Mouse (Mus musculus) testis, adult 2 months (tissue): ENCODE data around the gene Yif1b. TPM values are rescaled to one million over a fixed set of nuclear protein-coding genes. Genes with fewer than 3 reads are reported as not detected.

Experiments used
- H3K27ac ChIP-seq: fragments of 200-500 bp; 2 replicates; pipeline ENCODE4 v1.5.1; 2012; ENCODE audit warnings: low read depth, low read length; ENCODE audit not compliant: control insufficient read depth, insufficient read depth
- H3K27me3 ChIP-seq: fragments of 200-500 bp; 2 replicates; pipeline ENCODE4 v1.6.1; 2012; ENCODE audit warnings: mild to moderate bottlenecking, low read length, moderate library complexity; ENCODE audit not compliant: control insufficient read depth, insufficient read depth
- H3K36me3 ChIP-seq: fragments of 200-500 bp; 2 replicates; pipeline ENCODE4 v1.6.1; 2012; ENCODE audit warnings: mild to moderate bottlenecking, low read length; ENCODE audit not compliant: control insufficient read depth, insufficient read depth
- H3K4me1 ChIP-seq: fragments of 200-500 bp; 2 replicates; pipeline ENCODE4 v1.6.1; 2012; ENCODE audit warnings: low read length; ENCODE audit not compliant: control insufficient read depth, insufficient read depth
- H3K4me3 ChIP-seq: fragments of 200-500 bp; 2 replicates; pipeline ENCODE4 v1.5.1; 2012; ENCODE audit warnings: low read depth, mild to moderate bottlenecking, low read length, moderate library complexity, mixed read lengths; ENCODE audit not compliant: control insufficient read depth
- CTCF ChIP-seq: fragments of 200-500 bp; IDR thresholded peaks from 2 replicates; pipeline ENCODE4 v1.5.1; 2012; ENCODE audit warnings: low read depth, mild to moderate bottlenecking, inconsistent platforms, low read length, moderate library complexity; ENCODE audit not compliant: control insufficient read depth, insufficient read depth, insufficient replicate concordance
- POLR2A ChIP-seq: fragments of 200-500 bp; IDR thresholded peaks from 2 replicates; pipeline ENCODE4 v1.6.1; 2012; ENCODE audit warnings: low read depth, mild to moderate bottlenecking, inconsistent platforms, low read length, moderate library complexity; ENCODE audit not compliant: control insufficient read depth
- polyA plus RNA-seq: library from polyadenylated mRNA; depleted of rRNA; stranded (reverse); fragments of >200 nt; gene quantifications from 2 replicates; pipeline ENCODE4 v1.2.3, GENCODE M21; 2012

Yif1b gene
- polyA plus RNA-seq, 1 experiment = 321 TPM

GRCm38 (mm10) chr7:29213675-29214082 is 24.4 kb upstream of the Yif1b start, which contains the start of gene Catsperg1:
Gene Catsperg1 (minus strand): TSS chr7:29214035.
- peak within 1 kb of the TSS; percentile 93 for H3K4me3 ChIP-seq
- peak within 1 kb of the TSS; percentile 96 for H3K27ac ChIP-seq
- TF ChIP-seq CTCF (no peak), POLR2A (no peak; the same call in 1 of the 2 replicates)
- peaks cover 17% of the 10 kb centered on the region for H3K4me1 ChIP-seq
- no peaks in the 10 kb centered on the region for H3K27me3 ChIP-seq
- no peaks in the 10 kb centered on the region for H3K36me3 ChIP-seq

- peak overlapping the region; percentile 93 for H3K4me3 ChIP-seq
- H3K36me3 ChIP-seq = no peaks in the 10 kb centered on the region
- H3K27me3 ChIP-seq = no peaks in the 10 kb centered on the region
- peaks cover 17% of the 10 kb centered on the region for H3K4me1 ChIP-seq
- H3K27ac ChIP-seq = peak overlapping the region; percentile 88
- TF ChIP-seq POLR2A (no peak), CTCF (no peak)
These were observed 23.9 kb upstream of the Yif1b start for GRCm38 (mm10) chr7:29214236-29214635.

GRCm38 (mm10) chr7:29214846-29215245 is 23.3 kb upstream of the Yif1b start:
- H3K27me3 ChIP-seq = no peaks in the 10 kb centered on the region
- H3K4me3 ChIP-seq = peak overlapping the region; percentile 93
- no peaks in the 10 kb centered on the region for H3K36me3 ChIP-seq
- no peak for TF ChIP-seq CTCF
- peak; percentile 28; the same call in 1 of the 2 replicates for TF ChIP-seq POLR2A
- peak overlapping the region; percentile 84 for H3K27ac ChIP-seq
- H3K4me1 ChIP-seq = peaks cover 17% of the 10 kb centered on the region

DNA sequence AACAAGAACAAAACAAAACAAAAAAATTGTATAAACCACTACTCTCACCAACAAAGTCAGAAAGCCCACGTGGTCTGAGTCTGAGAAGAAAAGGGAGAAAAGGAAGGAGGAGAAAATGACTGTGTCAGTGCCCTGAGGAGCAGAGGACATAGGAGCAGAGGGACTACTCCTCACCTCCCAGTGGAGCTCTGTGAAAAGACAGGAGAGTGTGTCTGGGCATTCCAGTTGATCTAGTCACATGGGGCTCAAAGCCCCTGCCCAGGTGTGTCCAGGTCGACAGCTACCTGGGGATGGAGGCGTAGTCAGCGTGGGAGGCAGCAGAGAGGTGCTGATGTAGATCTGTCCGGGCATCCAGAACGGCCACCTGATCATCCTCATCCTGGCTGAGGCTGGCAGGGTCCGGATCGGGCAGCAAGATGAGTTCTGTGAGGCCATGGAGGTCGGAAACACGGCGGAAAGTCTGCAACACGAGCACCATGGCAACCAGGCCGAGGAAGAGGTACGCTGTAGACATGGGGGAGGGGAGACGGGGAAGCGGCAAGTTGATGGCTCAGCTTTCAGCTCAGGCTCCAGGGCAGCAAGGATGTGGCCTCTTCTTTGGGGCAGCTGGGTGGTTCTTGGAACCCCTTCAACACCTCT is 13.3 kb upstream of the Yif1b start:
- Histone ChIP-seq H3K36me3 (no peaks in the 10 kb centered on the region), H3K4me1 (peaks cover 13% of the 10 kb centered on the region), H3K27me3 (no peaks in the 10 kb centered on the region), H3K27ac (no peak overlapping the region), H3K4me3 (peak overlapping the region; percentile 13)
- no peak for TF ChIP-seq CTCF
- no peak for TF ChIP-seq POLR2A

- TF ChIP-seq POLR2A (no peak), CTCF (no peak)
- H3K4me1 ChIP-seq = peaks cover 13% of the 10 kb centered on the region
- no peaks in the 10 kb centered on the region for H3K36me3 ChIP-seq
- H3K27ac ChIP-seq = no peak overlapping the region
- H3K4me3 ChIP-seq = peak overlapping the region; percentile 13
- H3K27me3 ChIP-seq = no peaks in the 10 kb centered on the region
These were observed 12.6 kb upstream of the Yif1b start for GRCm38 (mm10) chr7:29225520-29225919.

DNA sequence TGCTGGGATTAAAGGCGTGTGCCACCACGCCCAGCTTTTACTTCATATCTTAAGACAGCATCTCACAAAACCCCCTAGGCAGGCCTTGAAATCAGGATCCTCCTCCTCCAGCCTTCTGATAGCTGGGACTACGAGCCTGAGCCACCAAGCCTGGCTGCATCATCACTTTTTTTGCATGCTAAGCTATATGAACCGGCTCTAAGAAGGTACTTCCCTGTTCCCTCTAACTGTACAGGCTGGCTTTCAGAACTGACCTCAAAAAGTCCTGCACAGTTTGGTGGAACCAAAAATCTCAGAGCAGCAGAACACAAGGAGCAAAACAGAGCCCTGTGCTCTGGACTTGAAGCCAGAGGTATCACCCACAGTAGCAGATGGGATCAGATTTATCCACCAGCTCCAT is 9.9 kb upstream of the Yif1b start:
- H3K27me3 ChIP-seq = no peaks in the 10 kb centered on the region
- peaks cover 13% of the 10 kb centered on the region for H3K4me1 ChIP-seq
- no peaks in the 10 kb centered on the region for H3K36me3 ChIP-seq
- no peak overlapping the region for H3K27ac ChIP-seq
- no peak overlapping the region for H3K4me3 ChIP-seq
- TF ChIP-seq CTCF (no peak), POLR2A (no peak)

- Histone ChIP-seq H3K27ac (no peak overlapping the region), H3K36me3 (no peaks in the 10 kb centered on the region), H3K4me3 (no peak overlapping the region), H3K4me1 (peaks cover 4% of the 10 kb centered on the region), H3K27me3 (no peaks in the 10 kb centered on the region)
- TF ChIP-seq CTCF (no peak), POLR2A (no peak)
These were observed 7.6 kb upstream of the Yif1b start for GRCm38 (mm10) chr7:29230560-29230959.
